Mouse (Mus musculus) retina, postnatal 1 day (tissue): Measurements from ENCODE around the gene Col4a2.

Source experiments
- DNase-seq: peaks from one replicate; pipeline ENCODE4 v3.0.0-alpha.2; 2012

The Col4a2 gene

GRCm38 (mm10) chr8:11297141-11297838, 15.3 kb upstream of the Col4a2 start:
- no peak for DNase-seq

GRCm38 (mm10) chr8:11298531-11299316, 13.9 kb upstream of the Col4a2 start:
- DNase-seq: no peak

DNA sequence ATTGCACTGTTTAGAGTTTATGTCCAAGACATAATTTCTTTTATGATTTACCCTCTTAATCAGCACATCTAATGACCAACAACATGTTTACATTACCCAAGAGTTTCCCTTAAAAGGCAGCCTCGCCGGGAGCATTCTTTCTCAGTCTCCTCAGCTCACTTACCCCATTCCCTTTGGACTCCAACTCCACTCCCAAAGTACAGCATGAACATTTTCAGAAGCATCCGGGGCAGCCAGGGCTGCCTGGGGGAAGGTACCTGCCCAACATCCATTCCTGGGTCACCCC, 13.3 kb upstream of the Col4a2 start:
- DNase-seq: no peak

GRCm38 (mm10) chr8:11300436-11300835, 12.2 kb upstream of the Col4a2 start:
- DNase-seq: peak; percentile 34

GRCm38 (mm10) chr8:11304027-11304601, 8.5 kb upstream of the Col4a2 start:
- no peak for DNase-seq

DNA sequence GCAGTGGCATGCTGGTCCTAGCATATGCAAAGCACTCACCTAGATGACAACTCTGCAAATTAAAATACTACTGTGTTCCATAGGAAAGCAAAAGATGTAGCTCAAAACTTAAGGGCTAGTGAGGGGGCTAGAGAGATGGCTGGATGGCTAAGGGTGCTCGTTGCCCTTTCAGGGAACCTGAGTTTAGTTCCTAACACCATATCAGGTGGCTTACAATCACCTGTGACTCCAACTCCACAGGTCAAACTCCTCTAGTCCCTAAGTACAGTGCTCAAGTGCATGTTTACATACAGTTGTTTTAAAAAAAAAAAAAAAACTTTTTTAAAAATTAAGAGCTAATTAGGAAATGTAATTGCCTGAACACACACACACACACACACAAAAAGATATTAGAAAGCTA, 7.1 kb upstream of the Col4a2 start:
- no peak for DNase-seq

GRCm38 (mm10) chr8:11307451-11307850, 5.2 kb upstream of the Col4a2 start:
- DNase-seq: peak; percentile 45

GRCm38 (mm10) chr8:11308570-11308998, 4.0 kb upstream of the Col4a2 start:
- peak; percentile 63 for DNase-seq

DNA sequence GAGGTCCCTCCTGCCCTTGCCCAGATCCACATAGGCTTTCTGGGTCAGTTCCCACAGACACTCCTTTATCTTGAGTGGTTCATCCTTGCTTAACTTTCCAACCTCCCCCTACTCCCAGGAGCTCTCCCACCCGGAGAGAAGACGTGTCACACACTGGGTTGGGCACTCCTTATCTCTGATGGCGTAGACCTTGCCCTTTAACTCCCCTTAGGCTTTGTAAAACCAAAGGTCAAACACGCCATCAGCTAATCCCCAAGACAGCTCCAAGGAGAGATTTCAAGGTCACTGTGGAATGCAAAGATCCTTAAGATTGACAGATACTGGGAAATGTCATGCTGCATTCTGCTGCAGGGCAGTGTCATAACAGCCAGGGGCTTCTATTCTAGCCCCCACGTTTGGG, 3.4 kb upstream of the Col4a2 start:
- no peak for DNase-seq

- no peak for DNase-seq
Measured at GRCm38 (mm10) chr8:11310049-11310448, 2.6 kb upstream of the Col4a2 start.

- peak; percentile 34 for DNase-seq
Measured at GRCm38 (mm10) chr8:11311681-11312348, 790 bp upstream of the Col4a2 start.

DNA sequence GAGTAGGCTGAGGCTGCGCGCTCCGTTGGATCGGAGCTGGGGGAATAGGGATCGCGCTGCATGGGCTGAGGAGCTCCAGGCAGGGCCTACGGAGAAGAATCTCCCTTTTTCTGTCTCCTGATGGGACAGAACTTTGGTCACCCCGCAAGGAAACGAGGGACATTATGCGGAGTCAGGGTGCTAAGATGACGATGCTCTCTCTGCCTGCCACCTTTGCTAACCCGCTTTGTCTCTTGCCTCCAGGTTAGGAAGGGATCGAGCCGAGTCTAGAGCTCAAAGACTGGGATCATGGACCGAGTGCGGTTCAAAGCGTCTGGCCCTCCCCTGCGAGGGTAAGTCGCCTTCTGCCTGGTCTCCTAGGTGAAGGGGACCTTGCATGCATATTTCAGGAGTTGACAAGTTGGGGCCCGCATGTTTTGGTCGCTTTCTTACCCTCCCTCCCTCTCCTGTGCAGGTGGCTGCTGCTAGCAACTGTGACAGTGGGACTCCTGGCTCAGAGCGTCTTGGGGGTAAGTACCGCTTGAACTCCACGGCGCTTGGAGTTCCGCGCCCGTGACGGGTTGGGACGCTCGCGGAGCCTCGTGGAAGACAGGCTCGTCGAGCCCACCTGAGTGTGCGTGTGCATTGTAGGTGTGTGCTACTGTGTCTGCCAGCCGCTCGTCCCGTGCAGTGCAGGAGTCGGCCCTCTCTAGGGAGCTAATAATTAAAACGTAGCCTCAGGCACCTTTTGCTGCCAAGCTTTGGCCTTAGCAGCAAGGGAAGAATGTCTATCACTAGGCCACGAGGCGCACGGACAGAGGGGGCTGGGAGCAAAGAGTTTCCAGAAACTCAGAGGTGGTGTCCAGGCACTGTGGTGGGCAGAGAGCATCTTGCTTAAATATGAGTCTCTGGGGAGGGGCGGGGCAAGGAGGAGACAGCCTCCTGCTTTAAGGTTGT, 839 bp downstream of the Col4a2 start:
- peak; percentile 54 for DNase-seq

- no peak for DNase-seq
Measured at GRCm38 (mm10) chr8:11314613-11315012, 2.0 kb downstream of the Col4a2 start.

GRCm38 (mm10) chr8:11315179-11315943, 2.8 kb downstream of the Col4a2 start:
- DNase-seq: no peak

DNA sequence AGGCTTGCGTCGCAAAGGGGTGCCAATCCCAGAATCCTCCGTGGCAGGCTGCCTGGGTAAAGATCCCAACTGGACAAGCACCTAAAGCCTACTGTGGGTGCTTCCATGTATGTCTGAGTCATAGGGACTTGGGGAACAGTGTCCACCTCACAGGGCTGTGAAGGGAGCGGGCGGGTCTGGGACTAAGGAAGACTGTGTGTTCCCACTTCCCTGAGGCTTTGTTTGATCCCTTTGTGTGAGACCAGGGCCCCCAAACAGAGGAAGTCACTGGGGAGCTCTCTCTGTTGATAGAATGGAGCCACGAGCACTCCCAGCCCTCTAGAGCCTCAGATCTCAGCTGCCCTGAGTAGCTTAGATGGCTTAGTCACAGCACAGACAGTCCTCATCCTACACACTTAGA, 3.5 kb downstream of the Col4a2 start:
- DNase-seq: no peak

DNA sequence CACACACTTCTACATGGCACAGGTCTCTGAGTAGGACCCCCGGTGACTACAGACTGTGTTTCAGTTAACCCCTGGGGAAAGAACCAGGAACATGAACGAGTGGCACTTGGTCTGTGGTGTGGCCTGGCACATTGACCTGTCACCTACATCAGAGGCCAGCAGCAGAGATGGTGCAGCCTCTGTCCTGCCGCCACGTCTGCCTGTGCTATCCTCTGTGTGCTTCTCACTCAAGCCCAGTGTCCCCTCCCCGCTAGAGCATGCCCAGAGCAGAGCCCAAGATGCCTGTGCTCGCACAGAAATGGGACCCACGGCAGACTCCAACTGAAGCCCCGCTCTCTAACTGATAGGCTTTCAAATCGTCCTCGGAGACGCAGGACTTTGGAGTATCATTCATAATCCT, 6.8 kb downstream of the Col4a2 start:
- DNase-seq: no peak

- DNase-seq: no peak
Measured at GRCm38 (mm10) chr8:11321841-11322240, 9.2 kb downstream of the Col4a2 start.

- DNase-seq: no peak
Measured at GRCm38 (mm10) chr8:11322724-11323585, 10.3 kb downstream of the Col4a2 start.

DNA sequence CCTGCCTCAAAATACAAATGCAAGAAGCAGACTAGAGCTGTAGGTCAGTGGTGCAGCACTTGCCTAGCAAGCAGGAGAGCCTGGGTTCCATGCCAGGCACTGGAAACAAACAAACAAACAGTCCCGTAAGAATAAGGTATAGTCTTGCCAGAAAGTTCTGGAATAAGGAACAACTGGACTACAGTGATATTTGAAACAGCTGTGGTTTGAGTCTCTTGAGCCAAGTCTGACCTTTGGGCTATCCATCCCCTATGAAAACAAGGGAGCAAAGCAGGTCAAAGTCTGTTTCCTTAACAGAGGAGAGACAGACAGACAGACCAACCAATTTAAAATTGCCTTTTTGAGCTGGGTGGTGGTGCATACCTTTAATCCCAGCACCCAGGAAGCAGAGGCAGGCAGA, 11.1 kb downstream of the Col4a2 start:
- no peak for DNase-seq

DNA sequence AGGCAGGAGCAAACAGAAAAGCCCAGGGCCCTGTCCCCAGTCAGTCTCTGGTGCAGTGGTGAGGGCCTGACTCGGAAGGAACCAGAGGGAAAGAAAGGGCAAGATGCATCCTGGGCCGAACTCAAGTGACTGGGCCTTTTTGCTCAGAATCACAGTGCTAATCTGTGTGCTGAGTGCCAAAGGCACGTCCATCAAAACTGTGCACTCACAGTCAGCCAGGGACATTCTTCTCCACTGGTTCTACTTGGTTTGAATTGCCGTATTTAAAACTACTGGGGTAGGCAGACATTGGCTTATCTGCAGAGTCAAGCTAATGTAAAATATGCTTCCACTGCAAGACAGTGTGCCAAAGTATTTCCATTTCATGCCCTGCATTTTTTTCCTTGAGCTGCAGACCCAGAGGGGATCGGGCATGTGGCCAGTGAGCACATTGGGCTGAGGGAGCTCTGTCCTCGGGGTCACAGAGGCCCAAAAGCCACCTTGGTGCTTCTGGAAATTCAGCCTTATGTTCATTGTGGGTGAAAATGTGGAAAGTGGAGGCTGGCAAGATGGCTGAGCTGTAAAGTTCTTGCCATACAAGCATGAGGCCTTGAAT, 12.3 kb downstream of the Col4a2 start:
- DNase-seq: no peak
